Mouse (Mus musculus) erythroblast, adult 5-6 weeks (primary cell): ENCODE data around the gene Grwd1. TPM values are rescaled to one million over a fixed set of nuclear protein-coding genes. Genes with fewer than 3 reads are reported as not detected.

Source experiments
- ATAC-seq: replicated peaks from 2 replicates; pipeline ENCODE4 v1.8.0; 2016; ENCODE audit warnings: moderate number of reproducible peaks, mild to moderate bottlenecking, moderate TSS enrichment, inconsistent platforms; ENCODE audit not compliant: poor library complexity, low FRiP score, severe bottlenecking
- total RNA-seq, 2 experiments: library from RNA; stranded (forward) in 1 of 2; stranded (reverse) in 1 of 2; fragments of 150-400 nt in 1 of 2; fragments of 200-764, 138-1000 nt in 1 of 2; gene quantifications; 2 replicates each; pipeline versions ENCODE4 v1.2.3 to v1.2.4; 2015 to 2017; ENCODE audit warnings: low replicate concordance in 2 of 2

Gene Grwd1
- total RNA-seq, 2 experiments from 2014 or later, result 0.43 to 2.3 TPM

DNA sequence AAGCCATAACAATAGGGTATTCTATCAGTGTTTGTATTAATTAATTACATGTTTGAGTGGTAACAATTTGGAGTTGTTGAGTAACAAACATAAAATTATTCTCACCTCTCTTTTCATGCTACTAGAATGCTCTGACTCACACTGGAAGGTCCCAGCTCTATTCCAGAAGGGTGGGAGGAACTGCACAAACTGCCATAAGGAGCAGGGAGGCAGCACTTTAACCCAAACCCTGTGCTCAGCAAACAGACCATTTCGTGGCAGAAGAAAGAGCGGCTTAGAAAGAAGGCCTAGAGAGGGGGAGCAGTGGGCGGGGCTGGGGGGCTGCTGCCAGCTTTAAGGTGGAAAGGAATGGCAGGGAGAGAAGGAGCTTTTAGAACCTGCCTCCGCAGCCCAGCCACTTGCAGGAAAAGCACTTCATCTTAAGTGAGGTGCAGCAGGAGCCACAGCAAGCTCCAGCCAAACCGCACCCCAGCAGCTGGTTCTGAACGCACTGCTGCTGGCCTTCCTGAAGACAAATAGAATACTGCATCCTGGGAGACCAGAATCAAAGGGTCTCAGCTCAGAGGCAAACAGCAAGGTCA is 17.8 kb upstream of the Grwd1 start:
- no peak for ATAC-seq

- no peak for ATAC-seq
Observed at GRCm38 (mm10) chr7:45842950-45843744, 12.4 kb upstream of the Grwd1 start.

GRCm38 (mm10) chr7:45833924-45834323 is 3.2 kb upstream of the Grwd1 start:
- no peak for ATAC-seq

- no peak for ATAC-seq
Observed at GRCm38 (mm10) chr7:45833148-45833790, 2.5 kb upstream of the Grwd1 start.

- ATAC-seq, result no peak
Observed at GRCm38 (mm10) chr7:45832428-45832827, 1.7 kb upstream of the Grwd1 start.

GRCm38 (mm10) chr7:45831128-45831525 is 383 bp upstream of the Grwd1 start:
- ATAC-seq, result no peak

GRCm38 (mm10) chr7:45826631-45827030 is 4.1 kb downstream of the Grwd1 start:
- ATAC-seq, result no peak

GRCm38 (mm10) chr7:45824598-45824997 is 6.1 kb downstream of the Grwd1 start, which contains the start of gene Kcnj14:
Gene Kcnj14 (minus strand): TSS chr7:45824782.
- ATAC-seq, result no peak

GRCm38 (mm10) chr7:45820913-45821312 is 9.8 kb downstream of the Grwd1 start:
- ATAC-seq, result no peak

DNA sequence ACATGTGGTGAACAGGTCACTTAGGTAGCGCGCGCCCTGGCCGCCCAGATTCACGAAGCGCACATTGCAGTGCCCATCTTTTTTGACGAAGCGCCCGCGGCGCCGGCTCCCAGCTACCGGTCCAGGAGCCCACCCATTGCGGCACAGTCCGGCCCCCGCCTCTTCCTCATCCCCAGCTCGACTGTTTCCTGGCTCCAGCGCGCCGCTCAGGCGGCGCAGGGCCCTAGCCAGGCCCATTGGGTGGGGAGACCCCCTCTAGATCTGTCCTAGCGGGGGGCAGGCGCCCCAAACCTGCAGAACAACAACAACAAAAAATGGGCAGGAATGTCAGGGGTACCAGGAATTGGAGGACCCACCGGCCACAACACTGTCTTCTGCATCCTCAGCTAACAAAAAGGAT is 10.9 kb downstream of the Grwd1 start:
- no peak for ATAC-seq

GRCm38 (mm10) chr7:45815984-45816351 is 14.8 kb downstream of the Grwd1 start:
- ATAC-seq, result no peak

- no peak for ATAC-seq
Observed at GRCm38 (mm10) chr7:45815323-45815983, 15.3 kb downstream of the Grwd1 start.

DNA sequence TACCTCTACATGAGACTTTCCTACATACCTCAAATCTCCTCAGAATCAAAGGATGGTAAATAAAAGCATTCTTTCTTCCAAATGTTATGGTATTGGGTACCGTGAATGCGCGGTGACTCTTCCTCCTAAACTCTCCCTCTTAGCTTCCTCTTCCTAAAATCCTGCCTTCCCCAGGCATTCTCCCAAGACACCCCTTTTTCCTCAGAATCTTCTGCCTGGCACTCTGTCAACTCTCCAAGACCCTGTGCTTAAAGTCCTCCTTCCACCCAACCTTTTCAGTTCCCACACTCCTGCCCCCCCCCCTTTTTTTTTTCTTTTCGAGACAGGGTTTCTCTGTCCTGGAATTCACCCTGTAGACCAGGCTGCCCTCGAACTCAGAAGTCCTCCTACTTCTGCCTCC is 15.9 kb downstream of the Grwd1 start:
- ATAC-seq, result no peak

DNA sequence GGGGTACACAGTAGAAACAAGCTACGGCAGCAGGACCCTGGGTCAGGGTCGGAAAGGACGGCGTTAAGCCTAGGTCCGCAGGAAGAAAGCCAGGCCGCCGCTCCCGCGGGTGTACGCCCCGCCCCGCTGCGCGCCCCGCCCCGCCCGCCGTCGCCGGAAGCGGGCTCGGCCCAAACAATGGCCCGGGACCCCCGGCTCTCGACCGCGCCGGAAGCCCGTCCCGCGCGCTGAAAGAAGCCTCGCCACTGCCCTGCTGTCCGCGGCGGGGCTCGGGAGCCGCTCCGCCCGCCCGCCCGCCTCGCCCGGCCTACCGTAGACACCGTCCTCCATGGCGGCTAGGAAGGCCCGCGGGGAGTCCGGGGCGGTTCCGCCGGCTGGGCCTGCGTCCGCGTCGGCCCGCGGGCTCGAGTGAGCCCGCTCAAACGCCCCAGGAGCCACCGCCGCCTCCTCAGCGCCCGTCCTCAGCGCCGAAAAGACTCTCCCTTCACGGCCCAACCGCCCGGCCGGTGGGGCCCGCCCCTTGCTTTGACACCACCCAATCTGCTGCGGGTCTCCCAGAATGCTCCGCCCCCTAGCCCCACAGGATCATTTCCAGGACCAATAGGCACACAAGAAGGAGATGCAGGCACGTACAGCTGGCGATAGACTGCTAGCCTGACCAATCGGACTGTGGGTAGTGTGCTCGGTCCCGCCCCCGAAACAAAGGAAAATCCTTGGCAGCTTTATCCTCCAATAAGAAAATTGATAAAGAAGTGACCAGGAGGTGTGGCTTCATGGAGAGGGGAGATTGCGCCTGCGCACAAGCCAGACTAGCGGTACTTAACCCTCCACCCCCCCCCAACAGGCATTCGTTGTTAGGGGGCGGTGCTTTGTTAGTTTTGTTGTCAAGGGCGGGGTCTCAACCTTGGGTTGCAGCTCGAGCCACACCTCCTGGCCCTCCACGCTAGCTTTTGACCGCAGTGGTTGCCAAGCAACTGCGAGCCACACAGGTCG is 16.7 kb downstream of the Grwd1 start, which contains the start of gene Cyth2:
TSS of gene Cyth2 (minus strand) at position 795 of the 993 bp plus-strand sequence.
- peak; percentile 95 for ATAC-seq

- no peak for ATAC-seq
Observed at GRCm38 (mm10) chr7:45812921-45813320, 17.8 kb downstream of the Grwd1 start.

DNA sequence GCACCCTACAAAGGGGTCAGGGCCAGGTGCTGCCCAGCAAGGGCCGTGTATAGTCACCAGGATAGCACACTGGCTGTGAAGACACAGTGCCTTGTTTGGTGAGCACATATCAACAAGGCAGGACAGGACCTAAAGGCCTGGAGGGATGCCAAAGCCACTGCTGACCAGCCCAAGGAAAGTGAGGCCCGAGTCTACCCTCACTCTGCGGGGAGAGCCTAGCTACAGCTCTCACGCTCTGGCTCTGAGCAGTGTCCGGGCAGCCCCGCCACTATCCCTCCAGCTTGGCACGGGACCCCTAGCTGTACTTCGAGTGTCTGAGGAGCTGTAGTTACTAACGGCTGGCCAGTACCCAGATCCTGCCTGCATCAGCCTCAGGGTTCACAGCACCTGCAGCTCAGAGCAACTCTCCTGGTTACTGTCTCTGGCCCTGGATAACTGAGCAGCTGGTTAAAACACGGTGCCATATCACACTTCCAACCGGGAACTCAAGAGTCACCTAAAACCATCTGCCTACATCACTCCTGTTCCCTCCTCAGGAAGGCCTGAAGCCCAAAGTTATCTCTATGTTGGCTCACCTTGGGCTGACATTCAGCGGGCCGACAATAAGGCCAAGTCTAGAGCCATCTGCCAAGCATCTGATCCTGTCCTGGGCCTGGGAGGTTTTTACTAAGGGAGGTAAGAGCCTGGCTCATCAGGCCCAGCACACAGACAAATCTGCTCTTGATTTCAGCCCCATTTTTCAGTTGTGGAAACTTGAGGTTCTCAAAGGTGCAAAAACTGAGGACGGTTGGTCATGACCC is 21.3 kb downstream of the Grwd1 start:
- no peak for ATAC-seq

GRCm38 (mm10) chr7:45808471-45808870 is 22.3 kb downstream of the Grwd1 start:
- no peak for ATAC-seq

DNA sequence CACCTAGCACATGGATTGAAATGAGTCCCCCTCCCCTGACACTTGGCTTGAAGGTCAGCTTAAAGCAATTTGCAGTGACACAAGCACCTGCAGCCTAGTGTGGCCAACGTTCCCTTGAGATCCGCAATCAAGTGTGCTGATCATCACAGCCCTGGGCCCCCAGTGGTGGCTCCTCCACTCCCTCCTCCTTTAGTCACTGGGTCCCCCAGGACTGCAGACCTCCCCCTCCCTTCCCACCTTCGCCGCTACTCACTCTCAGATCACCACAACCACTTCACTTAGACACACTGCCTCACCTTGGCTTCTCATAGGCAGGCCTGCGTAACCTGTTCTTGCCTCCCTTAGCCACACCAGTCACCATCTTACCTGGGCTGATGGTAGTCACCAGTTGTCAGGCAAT is 24.8 kb downstream of the Grwd1 start:
- no peak for ATAC-seq
